Mouse (Mus musculus) erythroblast, embryonic 14.5 days (primary cell): ENCODE results near the gene Pf4. TPM values are rescaled to one million over a fixed set of nuclear protein-coding genes. Genes with fewer than 3 reads are reported as not detected.

Experiments used
- H3K27me3 ChIP-seq: 2 replicates; pipeline ENCODE4 v1.6.1; 2012; ENCODE audit warnings: inconsistent platforms; ENCODE audit not compliant: control insufficient read depth
- H3K36me3 ChIP-seq: 2 replicates; pipeline ENCODE4 v1.6.1; 2012; ENCODE audit warnings: mild to moderate bottlenecking, inconsistent platforms; ENCODE audit not compliant: control insufficient read depth
- H3K4me1 ChIP-seq: 2 replicates; pipeline ENCODE4 v1.6.1; 2012; ENCODE audit warnings: inconsistent platforms; ENCODE audit not compliant: control insufficient read depth
- H3K4me3 ChIP-seq: replicated peaks from 2 replicates; pipeline ENCODE3; 2012; ENCODE audit warnings: moderate library complexity, mild to moderate bottlenecking, inconsistent platforms
- H3K9me3 ChIP-seq: 2 replicates; pipeline ENCODE4 v1.6.1; 2012; ENCODE audit warnings: low read length, inconsistent platforms, mixed read lengths; ENCODE audit not compliant: control insufficient read depth
- GATA1 ChIP-seq: IDR thresholded peaks from 2 replicates; pipeline ENCODE4 v1.6.1; 2012; ENCODE audit warnings: low read length, inconsistent platforms, mixed read lengths
- TAL1 ChIP-seq: IDR thresholded peaks from 3 replicates; pipeline ENCODE4 v1.6.1; 2012; ENCODE audit warnings: low read length, inconsistent platforms, mixed read lengths
- polyA plus RNA-seq: library from polyadenylated mRNA; stranded (reverse); fragments of >175 nt; gene quantifications from 2 replicates; pipeline ENCODE4 v1.2.3, GENCODE M21; 2012

Pf4 gene
- polyA plus RNA-seq, 1 experiment: 0.38 TPM

GRCm38 (mm10) chr5:90807176-90807950, 35.1 kb downstream of the Pf4 start:
- H3K27me3 ChIP-seq: no peaks in the 10 kb centered on the region
- no peaks in the 10 kb centered on the region for H3K4me1 ChIP-seq
- no peaks in the 10 kb centered on the region for H3K36me3 ChIP-seq
- H3K9me3 ChIP-seq: no peaks in the 10 kb centered on the region
- TF ChIP-seq GATA1: no peak
- no peak for TF ChIP-seq TAL1
- H3K4me3 ChIP-seq: no peak overlapping the region

DNA sequence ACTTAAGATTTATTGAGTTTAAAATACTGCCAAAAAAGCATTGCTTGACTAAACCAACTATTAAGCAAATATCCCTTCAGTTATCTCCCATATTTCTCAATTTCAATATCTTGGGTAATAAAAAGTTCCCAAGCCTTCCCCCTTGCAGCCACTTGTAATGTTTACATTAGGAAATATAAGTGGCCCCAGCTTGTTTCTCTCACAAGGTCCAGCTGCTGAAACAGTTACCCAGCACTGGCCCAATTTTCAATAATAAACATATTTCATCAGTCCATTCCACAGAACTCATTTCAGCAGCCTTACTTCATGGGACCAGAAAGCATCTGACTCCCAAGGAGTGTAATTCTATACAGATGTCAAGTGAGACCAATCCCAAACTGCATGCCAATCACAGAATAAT, 47.5 kb downstream of the Pf4 start:
- Histone ChIP-seq H3K4me3 (no peak overlapping the region), H3K9me3 (no peaks in the 10 kb centered on the region), H3K4me1 (no peaks in the 10 kb centered on the region), H3K36me3 (no peaks in the 10 kb centered on the region), H3K27me3 (no peaks in the 10 kb centered on the region)
- TF ChIP-seq GATA1 (no peak), TAL1 (no peak)

Other genes starting within 250 kb of the Pf4 start
- gene 5830473C10Rik, start 211.3 kb upstream of the Pf4 start, polyA plus RNA-seq: not detected in 2 replicates
- not detected in 2 replicates for gene Rassf6, start 131.8 kb upstream of the Pf4 start, polyA plus RNA-seq
- gene Cxcl5, start 13.1 kb upstream of the Pf4 start, polyA plus RNA-seq: not detected in 2 replicates
- 0.03 TPM in 1 of 2 replicates, not detected in the other for gene Ppbp, start 3.9 kb upstream of the Pf4 start, polyA plus RNA-seq
- gene Cxcl3, start 13.7 kb downstream of the Pf4 start, polyA plus RNA-seq: 0.04 and 0.07 TPM in 2 replicates
- not detected in 2 replicates for gene Cxcl15, start 22.1 kb downstream of the Pf4 start, polyA plus RNA-seq
- gene Cxcl1, start 118.8 kb downstream of the Pf4 start, polyA plus RNA-seq: not detected in 2 replicates
- gene Cxcl2, start 131.4 kb downstream of the Pf4 start, polyA plus RNA-seq: 0.78 and 0.82 TPM in 2 replicates
- gene Mthfd2l, start 158.7 kb downstream of the Pf4 start, polyA plus RNA-seq: 0.08 and 0.19 TPM in 2 replicates